Mouse (Mus musculus) spleen, adult 2 months (tissue): ENCODE results near the gene Slc28a1.
"Not testable (repeated sequence)": the region's sequence is repeated elsewhere in the genome, so short reads cannot be mapped to it uniquely, and the experiment has no call there.

Experiments
- CTCF ChIP-seq: fragments of 200-500 bp; IDR thresholded peaks from 2 replicates; pipeline ENCODE4 v1.5.1; 2011; ENCODE audit warnings: mild to moderate bottlenecking, inconsistent platforms; ENCODE audit not compliant: insufficient read depth, insufficient read length, insufficient replicate concordance; ENCODE audit errors: extremely low read depth
- POLR2A ChIP-seq: fragments of 200-500 bp; IDR thresholded peaks from 2 replicates; pipeline ENCODE4 v1.6.1; 2011; ENCODE audit warnings: low read depth, low read length, inconsistent platforms

DNA sequence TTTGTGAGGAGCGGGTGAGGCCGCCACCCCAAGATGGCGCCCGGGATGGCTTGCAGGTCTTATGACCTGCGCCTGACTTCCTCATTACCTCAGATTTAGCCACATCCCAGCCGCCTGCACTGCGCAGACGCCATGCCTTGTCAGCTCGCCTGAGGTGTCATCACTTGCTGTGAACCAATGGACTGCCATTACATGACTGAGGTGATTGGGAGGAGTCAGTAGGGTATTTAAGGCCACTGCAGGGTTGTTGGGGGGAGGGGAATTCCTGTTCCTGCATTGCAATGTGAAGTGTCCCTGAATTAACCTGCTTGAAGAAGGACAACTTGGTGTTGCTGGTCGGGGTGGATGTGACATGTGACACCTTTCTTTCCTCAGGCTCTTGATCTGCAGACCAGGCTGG is 89.0 kb downstream of the Slc28a1 start:
- TF ChIP-seq POLR2A, CTCF: not testable (repeated sequence)
